Mouse (Mus musculus) intestine, embryonic 15.5 days (tissue): Measurements from ENCODE around the gene Eri3. TPM values are rescaled to one million over a fixed set of nuclear protein-coding genes. Genes with fewer than 3 reads are reported as not detected.

ENCODE experiments used
- ATAC-seq: fragments of 200-750 bp; cut with Nextera tagmentation; 2 replicates; pipeline ENCODE4 v1.8.0; 2017; ENCODE audit warnings: moderate TSS enrichment, moderate library complexity
- H3K27ac ChIP-seq: fragments of 300-500 bp; sonication (generic); 2 replicates; pipeline ENCODE4 v1.5.1; 2015; ENCODE audit warnings: mild to moderate bottlenecking, inconsistent platforms
- H3K27me3 ChIP-seq: fragments of 300-500 bp; sonication (generic); replicated peaks from 2 replicates; pipeline ENCODE4 v1.6.1; 2015; ENCODE audit warnings: inconsistent platforms
- H3K36me3 ChIP-seq: fragments of 300-500 bp; sonication (generic); 2 replicates; pipeline ENCODE4 v1.6.1; 2015; ENCODE audit warnings: inconsistent platforms
- H3K4me1 ChIP-seq: fragments of 300-500 bp; sonication (generic); replicated peaks from 2 replicates; pipeline ENCODE4 v1.6.1; 2015; ENCODE audit warnings: inconsistent platforms
- H3K4me2 ChIP-seq: fragments of 300-500 bp; sonication (generic); replicated peaks from 2 replicates; pipeline ENCODE4 v1.6.1; 2015; ENCODE audit warnings: mild to moderate bottlenecking, inconsistent platforms
- H3K4me3 ChIP-seq: fragments of 300-500 bp; sonication (generic); replicated peaks from 2 replicates; pipeline ENCODE4 v1.5.1; 2015; ENCODE audit warnings: inconsistent platforms
- H3K9ac ChIP-seq: fragments of 300-500 bp; sonication (generic); 2 replicates; pipeline ENCODE4 v1.6.1; 2015; ENCODE audit warnings: inconsistent platforms
- H3K9me3 ChIP-seq: fragments of 300-500 bp; sonication (generic); 2 replicates; pipeline ENCODE4 v1.6.1; 2016; ENCODE audit warnings: inconsistent platforms
- WGBS: fragments of 180-500 bp; shearing (Covaris S2); methylation state at CpG from one replicate; pipeline ENCODE4 v1.1.7; 2015; 5-methylcytosine and 5-hydroxymethylcytosine counted together
- polyA plus RNA-seq: library from polyadenylated mRNA; unstranded; fragments of >200 nt; fragmentation: Nextera tagmentation; extraction: Ambion mirVana; gene quantifications from 2 replicates; pipeline ENCODE4 v1.2.1, GENCODE M21; 2015

Eri3 gene
- polyA plus RNA-seq, 1 experiment from 2014 or later, result 102 TPM

GRCm38 (mm10) chr4:117713303-117714098 lies 163.3 kb downstream of the Eri3 start:
- Histone ChIP-seq H3K4me3 (no peak overlapping the region), H3K4me1 (0 out of 2 replicates have a peak, but pooled peaks cover 3% of the 10 kb centered on the region), H3K4me2 (no peak overlapping the region), H3K27me3 (no peaks in the 10 kb centered on the region), H3K9me3 (no peaks in the 10 kb centered on the region), H3K9ac (no peak overlapping the region), H3K27ac (no peak overlapping the region), H3K36me3 (no peaks in the 10 kb centered on the region)
- peak; percentile 66 for ATAC-seq
- WGBS, result 57% methylated on average over 6 of the region's 6 CpGs

Other genes with a start within 250 kb of the Eri3 start
- gene Rnf220, start 53.3 kb upstream of the Eri3 start, polyA plus RNA-seq, result 60.0 and 63.9 TPM in 2 replicates
- gene Dmap1, start 131.9 kb downstream of the Eri3 start, polyA plus RNA-seq, result 44.8 and 46.5 TPM in 2 replicates
- gene Gm12845, start 174.0 kb downstream of the Eri3 start, polyA plus RNA-seq, result not detected in 2 replicates
- not detected in 2 replicates for gene Klf17, start 215.3 kb downstream of the Eri3 start, polyA plus RNA-seq